Mouse (Mus musculus): Measurements from ENCODE around the gene Iqsec1. TPM values are rescaled to one million over a fixed set of nuclear protein-coding genes. Genes with fewer than 3 reads are reported as not detected.
A peak's percentile ranks its signal among the peaks of the same experiment; 100 is the strongest.

The Iqsec1 gene
- polyA plus RNA-seq, 1 experiment from 2014 or later, result 33.4 TPM

DNA sequence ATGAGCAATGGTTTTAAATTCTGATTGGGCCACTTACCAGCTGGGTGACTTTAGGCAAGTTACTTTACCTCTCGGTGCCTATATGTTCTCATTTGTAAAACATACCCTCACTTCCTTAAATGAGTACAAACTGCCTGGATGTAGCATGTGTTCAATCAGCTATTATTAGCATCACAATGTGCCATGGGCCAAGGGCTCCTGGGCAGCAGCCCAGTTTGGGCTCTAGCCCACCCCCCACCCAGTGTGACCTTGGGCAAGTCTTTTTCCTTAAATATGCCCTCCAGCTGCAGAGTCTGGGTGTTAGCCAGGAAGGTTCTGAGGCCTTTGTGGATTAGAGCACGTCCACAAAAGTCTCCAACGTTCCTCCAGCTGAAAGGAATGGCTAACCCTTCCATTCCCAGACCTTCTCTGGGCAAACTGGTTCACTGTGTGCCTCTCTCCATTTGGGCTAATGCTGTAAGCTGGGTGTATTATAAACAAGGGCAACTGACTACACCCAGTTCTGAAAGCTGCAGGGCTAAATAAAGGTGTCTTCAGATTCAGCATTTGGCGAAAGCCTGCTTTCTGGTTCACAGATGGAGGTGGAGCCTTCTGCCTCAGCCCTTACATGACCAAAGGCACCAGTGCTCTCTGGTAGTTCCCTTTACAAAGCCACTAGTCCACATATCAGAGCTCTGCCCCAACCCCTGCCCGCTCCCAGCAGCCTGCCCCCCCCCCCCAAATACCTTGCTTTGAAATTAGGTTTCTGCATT, 101.3 kb downstream of the Iqsec1 start:
- Histone ChIP-seq H3K27me3 (ENCODE audit: control insufficient read depth, insufficient read depth, low read length) (no peaks in the 10 kb centered on the region), H3K9me3 (ENCODE audit: control insufficient read depth, low read length) (no peaks in the 10 kb centered on the region), H3K27ac (ENCODE audit: low read depth, low read length) (no peak overlapping the region), H3K36me3 (ENCODE audit: control insufficient read depth, insufficient read depth, low read length) (no peaks in the 10 kb centered on the region), H3K4me3 (ENCODE audit: low read depth, low read length) (no peak overlapping the region), H3K4me2 (ENCODE audit: low read depth, low read length) (no peak overlapping the region), H3K9ac (replicated peaks; ENCODE audit: low read depth, low read length) (no peak overlapping the region), H3K4me1 (ENCODE audit: control insufficient read depth, insufficient read depth, low read length) (no peaks in the 10 kb centered on the region)
- ATAC-seq (ENCODE audit: low read depth), result no peak
- 75% methylated on average over 5 of the region's 5 CpGs for WGBS

DNA sequence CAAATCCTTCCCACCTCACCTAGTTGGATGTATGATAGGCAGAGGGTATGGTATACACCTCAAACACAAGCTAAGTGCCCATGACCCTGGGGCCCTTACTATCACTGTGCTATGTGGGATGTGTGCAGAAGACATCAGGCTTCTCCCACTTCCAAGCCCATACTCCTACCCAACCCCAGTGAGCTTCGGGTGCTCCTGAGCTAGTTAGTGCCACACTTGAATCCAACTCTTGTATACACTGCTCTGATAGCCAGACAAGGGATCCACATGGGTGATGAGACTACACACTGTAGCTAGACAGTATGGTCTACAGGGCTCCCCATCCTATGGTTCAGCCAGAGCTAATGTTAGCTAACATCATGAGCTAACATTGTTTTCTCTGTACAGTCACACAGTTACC, 102.9 kb downstream of the Iqsec1 start:
- ATAC-seq (ENCODE audit: low read depth), result no peak

DNA sequence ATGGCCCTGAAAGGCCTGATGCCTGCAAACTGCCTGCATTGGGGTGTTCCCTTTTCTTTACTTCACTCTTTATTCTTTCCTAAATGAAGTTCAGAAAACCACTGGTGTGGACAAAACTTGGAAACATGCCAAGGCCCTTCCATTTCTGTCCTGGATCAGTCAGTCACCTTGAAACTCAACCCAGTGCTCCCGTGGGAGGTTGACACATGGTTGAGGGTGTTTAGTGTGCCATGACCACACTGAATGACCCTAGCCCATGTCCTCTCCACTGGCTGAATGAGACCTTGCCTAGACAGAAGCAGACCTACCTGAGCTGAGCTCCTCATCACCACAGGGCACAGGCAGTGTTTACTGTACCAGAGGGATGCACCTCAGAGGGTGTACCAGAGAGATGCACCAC, 103.9 kb downstream of the Iqsec1 start:
- Histone ChIP-seq H3K36me3 (ENCODE audit: control insufficient read depth, insufficient read depth, low read length) (no peaks in the 10 kb centered on the region), H3K9me3 (ENCODE audit: control insufficient read depth, low read length) (no peaks in the 10 kb centered on the region), H3K4me1 (ENCODE audit: control insufficient read depth, insufficient read depth, low read length) (no peaks in the 10 kb centered on the region), H3K4me2 (ENCODE audit: low read depth, low read length) (no peak overlapping the region), H3K27ac (ENCODE audit: low read depth, low read length) (no peak overlapping the region), H3K27me3 (ENCODE audit: control insufficient read depth, insufficient read depth, low read length) (no peaks in the 10 kb centered on the region), H3K4me3 (ENCODE audit: low read depth, low read length) (no peak overlapping the region), H3K9ac (replicated peaks; ENCODE audit: low read depth, low read length) (no peak overlapping the region)
- WGBS, result 32% methylated on average over 1 of the region's 1 CpGs
- ATAC-seq (ENCODE audit: low read depth), result no peak

More for the DNA sequence above, 102.9 kb downstream of the Iqsec1 start:
- WGBS, result 89% methylated on average over 1 of the region's 1 CpGs
- Histone ChIP-seq H3K4me2 (ENCODE audit: low read depth, low read length) (no peak overlapping the region), H3K27me3 (ENCODE audit: control insufficient read depth, insufficient read depth, low read length) (no peaks in the 10 kb centered on the region), H3K9ac (replicated peaks; ENCODE audit: low read depth, low read length) (no peak overlapping the region), H3K9me3 (ENCODE audit: control insufficient read depth, low read length) (no peaks in the 10 kb centered on the region), H3K4me1 (ENCODE audit: control insufficient read depth, insufficient read depth, low read length) (no peaks in the 10 kb centered on the region), H3K27ac (ENCODE audit: low read depth, low read length) (no peak overlapping the region), H3K4me3 (ENCODE audit: low read depth, low read length) (no peak overlapping the region), H3K36me3 (ENCODE audit: control insufficient read depth, insufficient read depth, low read length) (no peaks in the 10 kb centered on the region)

DNA sequence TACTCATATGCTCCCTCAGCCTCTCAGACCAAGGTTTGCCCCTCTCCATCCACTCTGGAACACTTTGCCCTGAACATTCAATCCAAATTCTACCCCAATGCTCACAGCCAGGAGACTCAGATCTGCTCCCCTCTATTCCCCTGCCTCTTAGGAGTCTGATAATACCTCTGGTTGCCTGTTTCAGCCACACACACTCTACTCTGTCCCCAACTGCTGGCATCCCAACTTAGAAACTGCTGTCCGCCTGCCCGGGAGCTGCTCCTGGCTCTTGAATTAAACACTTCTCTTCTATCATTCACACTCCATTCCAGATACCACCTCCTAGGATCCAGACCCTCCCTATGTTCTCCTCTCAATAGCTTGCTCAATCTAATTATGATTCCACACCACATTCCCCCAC, 107.5 kb downstream of the Iqsec1 start:
- no peaks in the 10 kb centered on the region for H3K9me3 ChIP-seq (ENCODE audit: control insufficient read depth, low read length)
- no peaks in the 10 kb centered on the region for H3K27me3 ChIP-seq (ENCODE audit: control insufficient read depth, insufficient read depth, low read length)
- ATAC-seq (ENCODE audit: low read depth), result no peak
- H3K4me1 ChIP-seq (ENCODE audit: control insufficient read depth, insufficient read depth, low read length), result no peaks in the 10 kb centered on the region
- H3K36me3 ChIP-seq (ENCODE audit: control insufficient read depth, insufficient read depth, low read length), result no peaks in the 10 kb centered on the region
- no peak overlapping the region for H3K9ac ChIP-seq (replicated peaks; ENCODE audit: low read depth, low read length)
- 96% methylated on average over 2 of the region's 2 CpGs for WGBS
- H3K4me2 ChIP-seq (ENCODE audit: low read depth, low read length), result no peak overlapping the region
- no peak overlapping the region for H3K4me3 ChIP-seq (ENCODE audit: low read depth, low read length)
- no peak overlapping the region for H3K27ac ChIP-seq (ENCODE audit: low read depth, low read length)

DNA sequence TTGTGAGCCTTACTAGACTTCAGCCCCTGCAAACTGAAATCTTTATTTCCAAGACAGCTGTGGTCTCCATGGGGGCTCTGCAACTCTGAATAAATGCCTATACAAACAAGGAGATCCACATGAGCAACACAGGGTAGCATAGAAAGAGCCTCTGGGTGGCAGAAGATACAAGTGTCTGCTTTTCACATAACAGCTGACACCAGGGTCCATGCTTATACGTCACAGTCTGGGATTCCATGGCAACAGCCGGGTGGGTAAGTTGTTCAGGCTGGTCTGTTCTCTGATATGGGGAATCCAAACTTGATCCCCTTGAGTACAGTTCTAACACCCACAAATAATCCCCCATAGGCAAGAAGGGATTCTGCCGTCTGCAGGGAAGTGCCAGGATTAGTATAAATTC, 108.1 kb downstream of the Iqsec1 start:
- H3K4me1 ChIP-seq (ENCODE audit: control insufficient read depth, insufficient read depth, low read length), result no peaks in the 10 kb centered on the region
- peak; percentile 61; the same call in 1 of the 2 replicates for ATAC-seq (ENCODE audit: low read depth)
- no peak overlapping the region for H3K4me3 ChIP-seq (ENCODE audit: low read depth, low read length)
- H3K9me3 ChIP-seq (ENCODE audit: control insufficient read depth, low read length), result no peaks in the 10 kb centered on the region
- H3K27me3 ChIP-seq (ENCODE audit: control insufficient read depth, insufficient read depth, low read length), result no peaks in the 10 kb centered on the region
- H3K9ac ChIP-seq (replicated peaks; ENCODE audit: low read depth, low read length), result no peak overlapping the region
- no peak overlapping the region for H3K4me2 ChIP-seq (ENCODE audit: low read depth, low read length)
- WGBS, result 33% methylated on average over 3 of the region's 3 CpGs
- H3K27ac ChIP-seq (ENCODE audit: low read depth, low read length), result no peak overlapping the region
- H3K36me3 ChIP-seq (ENCODE audit: control insufficient read depth, insufficient read depth, low read length), result no peaks in the 10 kb centered on the region

DNA sequence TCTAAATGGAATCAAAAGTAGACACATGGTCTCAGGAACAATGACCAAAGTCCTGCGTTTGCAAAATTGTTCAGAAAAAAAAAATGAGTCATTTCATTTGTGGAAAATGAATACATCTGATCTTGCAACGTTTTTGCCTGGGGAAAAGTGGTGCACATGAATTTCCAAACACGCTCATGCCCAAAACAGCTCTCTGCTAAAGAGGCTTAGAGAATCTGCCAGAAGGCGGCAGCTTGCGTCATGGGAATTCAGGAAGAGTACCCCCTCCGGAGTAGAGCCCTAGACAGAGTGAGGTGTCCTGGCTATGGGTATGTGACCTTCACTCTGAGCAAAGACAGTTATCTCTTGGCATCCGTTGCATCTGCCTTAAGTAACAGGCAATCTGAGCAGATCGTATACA, 116.9 kb downstream of the Iqsec1 start:
- H3K9ac ChIP-seq (replicated peaks; ENCODE audit: low read depth, low read length), result no peak overlapping the region
- no peaks in the 10 kb centered on the region for H3K9me3 ChIP-seq (ENCODE audit: control insufficient read depth, low read length)
- 79% methylated on average over 8 of the region's 8 CpGs for WGBS
- no peaks in the 10 kb centered on the region for H3K4me1 ChIP-seq (ENCODE audit: control insufficient read depth, insufficient read depth, low read length)
- no peaks in the 10 kb centered on the region for H3K27me3 ChIP-seq (ENCODE audit: control insufficient read depth, insufficient read depth, low read length)
- H3K27ac ChIP-seq (ENCODE audit: low read depth, low read length), result no peak overlapping the region
- no peak overlapping the region for H3K4me3 ChIP-seq (ENCODE audit: low read depth, low read length)
- H3K4me2 ChIP-seq (ENCODE audit: low read depth, low read length), result no peak overlapping the region
- ATAC-seq (ENCODE audit: low read depth), result no peak
- no peaks in the 10 kb centered on the region for H3K36me3 ChIP-seq (ENCODE audit: control insufficient read depth, insufficient read depth, low read length)

DNA sequence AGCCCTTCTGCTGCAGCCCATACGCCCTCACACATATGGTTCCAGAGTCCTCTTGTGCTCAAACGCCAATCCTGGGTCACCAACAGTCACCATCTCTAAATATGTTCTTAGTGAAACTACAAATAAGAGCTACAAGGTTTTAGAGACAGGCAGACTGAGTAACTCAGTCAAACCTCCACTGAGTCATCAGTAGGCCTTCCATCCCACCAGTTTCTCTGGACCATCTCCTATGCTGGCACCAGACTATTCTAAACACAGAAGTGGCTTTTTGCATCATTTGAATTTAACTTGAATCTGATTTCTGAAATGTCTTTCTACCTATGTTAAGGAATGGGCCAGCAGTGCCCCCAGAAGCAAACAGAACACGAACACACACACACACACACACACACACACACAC, 120.5 kb downstream of the Iqsec1 start:
- no peak overlapping the region for H3K9ac ChIP-seq (replicated peaks; ENCODE audit: low read depth, low read length)
- H3K4me1 ChIP-seq (ENCODE audit: control insufficient read depth, insufficient read depth, low read length), result no peaks in the 10 kb centered on the region
- WGBS, result 94% methylated on average over 3 of the region's 3 CpGs
- ATAC-seq (ENCODE audit: low read depth), result no peak
- no peak overlapping the region for H3K4me2 ChIP-seq (ENCODE audit: low read depth, low read length)
- no peaks in the 10 kb centered on the region for H3K27me3 ChIP-seq (ENCODE audit: control insufficient read depth, insufficient read depth, low read length)
- H3K9me3 ChIP-seq (ENCODE audit: control insufficient read depth, low read length), result no peaks in the 10 kb centered on the region
- H3K4me3 ChIP-seq (ENCODE audit: low read depth, low read length), result no peak overlapping the region
- no peaks in the 10 kb centered on the region for H3K36me3 ChIP-seq (ENCODE audit: control insufficient read depth, insufficient read depth, low read length)
- no peak overlapping the region for H3K27ac ChIP-seq (ENCODE audit: low read depth, low read length)

DNA sequence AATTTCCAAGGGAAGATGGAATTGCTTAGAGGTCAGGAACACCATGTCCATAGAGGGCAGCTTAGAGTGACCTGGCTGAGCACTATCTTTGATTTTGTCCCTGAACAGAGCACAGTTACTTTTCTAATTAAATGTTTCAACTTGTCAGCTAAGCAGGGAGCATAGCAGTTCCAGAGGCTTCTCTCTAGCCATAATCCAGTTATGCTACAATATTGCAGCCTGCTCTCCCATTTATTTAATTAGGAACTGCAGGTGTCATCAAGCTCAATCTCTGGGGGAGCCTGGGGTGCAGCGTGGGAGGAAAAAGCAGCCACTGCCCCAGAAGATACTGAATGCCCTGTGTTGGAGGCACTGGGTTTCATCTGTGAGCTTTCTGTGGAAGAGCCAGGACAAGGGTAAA, 127.1 kb downstream of the Iqsec1 start:
- Histone ChIP-seq H3K4me1 (ENCODE audit: control insufficient read depth, insufficient read depth, low read length) (no peaks in the 10 kb centered on the region), H3K36me3 (ENCODE audit: control insufficient read depth, insufficient read depth, low read length) (no peaks in the 10 kb centered on the region), H3K27ac (ENCODE audit: low read depth, low read length) (no peak overlapping the region), H3K27me3 (ENCODE audit: control insufficient read depth, insufficient read depth, low read length) (no peaks in the 10 kb centered on the region), H3K4me2 (ENCODE audit: low read depth, low read length) (no peak overlapping the region), H3K9ac (replicated peaks; ENCODE audit: low read depth, low read length) (no peak overlapping the region), H3K4me3 (ENCODE audit: low read depth, low read length) (no peak overlapping the region), H3K9me3 (ENCODE audit: control insufficient read depth, low read length) (no peaks in the 10 kb centered on the region)
- no peak for ATAC-seq (ENCODE audit: low read depth)
- WGBS, result 92% methylated on average over 1 of the region's 1 CpGs

DNA sequence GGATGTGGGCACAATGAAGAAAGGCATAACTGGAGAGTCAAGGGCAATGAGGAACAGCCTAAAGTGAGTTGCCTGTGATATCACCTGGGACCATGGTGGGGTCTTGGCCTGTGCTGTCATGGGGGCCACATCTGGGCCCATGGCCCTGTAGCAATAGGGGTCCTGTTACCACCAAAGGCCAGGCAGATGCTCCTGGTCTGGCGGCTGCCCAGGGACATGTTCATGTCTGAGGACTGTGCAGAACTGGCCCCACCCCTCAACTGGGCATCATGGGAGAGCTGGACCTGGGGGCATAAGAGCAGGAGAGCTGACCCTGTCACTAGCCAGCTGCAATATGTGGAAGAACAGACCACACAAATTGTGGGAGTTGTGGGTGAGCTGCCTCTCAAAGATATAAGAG, 130.6 kb downstream of the Iqsec1 start:
- Histone ChIP-seq H3K4me3 (ENCODE audit: low read depth, low read length) (no peak overlapping the region), H3K4me2 (ENCODE audit: low read depth, low read length) (no peak overlapping the region), H3K9ac (replicated peaks; ENCODE audit: low read depth, low read length) (no peak overlapping the region), H3K4me1 (ENCODE audit: control insufficient read depth, insufficient read depth, low read length) (no peaks in the 10 kb centered on the region), H3K27me3 (ENCODE audit: control insufficient read depth, insufficient read depth, low read length) (no peaks in the 10 kb centered on the region), H3K9me3 (ENCODE audit: control insufficient read depth, low read length) (no peaks in the 10 kb centered on the region), H3K36me3 (ENCODE audit: control insufficient read depth, insufficient read depth, low read length) (no peaks in the 10 kb centered on the region), H3K27ac (ENCODE audit: low read depth, low read length) (no peak overlapping the region)
- WGBS, result 100% methylated on average over 1 of the region's 1 CpGs
- no peak for ATAC-seq (ENCODE audit: low read depth)
